Mouse (Mus musculus): ENCODE measurements around the gene Drd1.

The Drd1 gene

DNA sequence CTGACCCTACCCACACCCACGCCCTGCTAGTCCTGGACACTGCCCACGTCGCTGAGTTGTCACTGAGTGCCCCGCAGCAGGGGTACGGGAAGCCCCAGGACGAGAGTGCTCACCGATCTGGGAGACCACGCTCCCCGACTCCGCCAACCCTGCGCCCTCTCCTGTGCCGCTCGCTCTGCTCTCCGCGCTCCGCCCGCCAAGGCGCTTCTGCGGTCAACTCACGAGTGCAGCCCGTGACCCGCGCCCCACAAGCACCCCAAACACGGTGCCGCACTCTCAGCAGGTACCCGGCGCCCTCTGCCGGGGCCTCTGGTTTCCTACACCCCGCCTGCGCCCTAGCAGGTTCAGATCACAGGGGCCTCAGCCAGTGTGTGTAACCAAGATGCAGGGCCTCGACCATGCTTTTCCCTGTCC lies at the start of gene Drd1:
Gene Drd1 (minus strand): TSS at position 258 of the 414 bp plus-strand sequence.
- peak; percentile 41 for DNase-seq (ENCODE audit: low spot score)

DNA sequence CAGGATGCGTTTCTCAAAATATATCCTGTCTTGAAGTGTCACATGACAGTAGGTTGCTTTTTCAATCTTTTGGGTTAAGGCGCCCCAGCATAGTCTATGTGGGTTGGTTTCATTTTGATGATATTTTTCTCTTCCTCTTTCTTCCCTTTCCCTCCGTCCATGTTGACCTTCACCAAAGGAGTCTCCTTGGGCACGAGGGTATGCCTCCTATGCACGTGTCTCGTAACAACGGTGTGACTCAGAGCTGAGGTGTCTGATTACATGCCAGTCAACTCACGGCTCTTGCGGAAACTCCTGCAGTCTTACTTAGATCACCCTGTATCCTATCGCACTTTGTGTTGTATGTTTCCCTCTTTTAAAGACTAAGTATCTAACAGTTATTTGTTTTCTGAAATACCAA lies 48.4 kb upstream of the Drd1 start:
- DNase-seq (ENCODE audit: low spot score): no peak

DNA sequence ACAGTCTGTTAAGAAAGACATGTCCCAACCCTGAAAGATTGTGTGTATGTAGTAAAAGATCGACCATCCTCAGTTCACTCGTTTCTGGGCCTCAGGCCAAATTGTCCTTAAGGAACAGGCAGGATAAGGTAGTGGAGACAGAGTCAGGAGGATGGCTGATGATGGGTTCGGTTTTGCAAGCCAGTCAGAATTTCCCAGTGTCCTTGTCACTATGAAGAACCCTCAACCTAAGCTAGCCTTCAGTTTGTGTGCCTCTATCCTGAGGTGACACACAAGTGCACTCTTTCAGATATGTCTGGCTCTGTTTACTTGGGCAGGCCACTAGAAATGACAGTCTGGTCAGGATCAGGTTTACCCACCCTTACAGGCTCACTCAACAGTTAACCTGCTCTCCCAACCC lies 47.8 kb upstream of the Drd1 start:
- DNase-seq (ENCODE audit: low spot score): no peak

DNA sequence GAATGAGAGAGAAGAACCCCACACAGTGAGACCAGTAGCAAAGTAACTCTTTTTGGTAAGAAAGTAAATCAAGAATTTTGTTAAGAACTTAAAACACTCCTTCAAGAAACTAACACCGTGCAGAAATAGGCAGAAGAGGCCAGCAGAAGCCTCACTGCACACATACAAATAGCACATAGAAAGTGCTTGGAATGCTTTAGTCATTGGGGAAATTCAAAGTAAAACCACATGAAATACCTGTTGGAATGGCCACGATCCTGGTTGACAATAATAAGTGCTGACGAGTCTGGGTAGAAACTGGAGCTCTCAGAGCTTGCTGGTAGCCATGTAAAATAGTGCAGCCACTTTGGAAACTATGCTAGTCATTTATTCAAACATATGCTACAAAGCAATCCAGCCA lies 46.6 kb upstream of the Drd1 start:
- no peak for DNase-seq (ENCODE audit: low spot score)

DNA sequence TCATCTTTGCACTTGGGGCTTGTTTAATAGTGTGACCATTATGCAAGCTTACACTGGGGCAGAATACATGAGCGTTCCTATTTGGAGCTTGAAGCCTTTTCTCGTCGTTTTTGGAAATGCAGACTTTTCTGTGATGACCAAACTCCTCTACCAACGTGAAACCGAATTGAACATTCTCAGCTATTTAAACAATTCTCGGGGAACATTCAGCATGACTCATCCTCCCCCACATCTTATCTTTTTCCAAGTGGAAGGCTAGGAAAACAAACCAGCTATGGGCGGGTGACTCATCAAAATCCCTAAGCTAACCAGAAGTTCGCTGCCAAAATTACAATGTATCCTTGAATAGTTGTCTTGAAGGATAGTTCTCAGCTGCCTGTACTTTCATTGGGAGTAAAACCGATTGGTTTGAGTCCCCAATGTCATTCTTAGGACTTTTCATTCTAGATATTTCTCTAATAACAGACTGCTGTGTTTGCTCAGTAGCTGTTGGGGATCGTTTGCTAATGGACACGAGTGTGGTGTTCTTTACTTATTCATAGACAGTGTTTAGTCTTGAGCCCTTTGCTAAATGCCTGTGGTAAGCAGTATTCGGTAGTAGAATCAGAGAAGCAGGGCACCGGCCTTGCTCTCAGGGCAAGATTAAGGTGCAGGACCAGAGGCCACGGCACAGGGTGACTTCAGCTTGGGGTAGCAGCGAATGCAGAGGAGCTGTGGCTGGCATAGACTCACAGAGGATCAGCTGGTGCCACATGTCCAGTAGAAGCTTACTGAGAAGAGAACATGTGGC lies 45.7 kb upstream of the Drd1 start:
- DNase-seq (ENCODE audit: low spot score): no peak

DNA sequence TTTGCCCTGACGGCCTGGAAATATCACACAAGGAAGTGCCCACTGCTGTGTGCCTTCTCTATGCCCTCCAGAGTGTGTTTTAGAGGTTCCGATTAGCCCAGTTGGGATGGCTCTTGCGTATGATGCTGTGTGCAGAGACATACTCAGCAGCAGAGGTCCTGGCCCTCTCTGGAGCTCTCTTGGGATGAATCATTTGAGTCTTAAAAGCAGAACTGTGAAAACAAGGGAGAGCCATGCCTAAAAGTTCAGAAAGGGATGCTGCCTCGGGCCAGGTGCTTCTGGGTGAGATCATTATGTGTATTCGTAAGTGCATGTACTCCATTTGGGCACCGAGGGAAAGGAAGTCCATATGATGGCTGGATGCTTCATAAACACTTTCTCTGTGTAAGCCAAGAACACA lies 42.3 kb upstream of the Drd1 start:
- no peak for DNase-seq (ENCODE audit: low spot score)

DNA sequence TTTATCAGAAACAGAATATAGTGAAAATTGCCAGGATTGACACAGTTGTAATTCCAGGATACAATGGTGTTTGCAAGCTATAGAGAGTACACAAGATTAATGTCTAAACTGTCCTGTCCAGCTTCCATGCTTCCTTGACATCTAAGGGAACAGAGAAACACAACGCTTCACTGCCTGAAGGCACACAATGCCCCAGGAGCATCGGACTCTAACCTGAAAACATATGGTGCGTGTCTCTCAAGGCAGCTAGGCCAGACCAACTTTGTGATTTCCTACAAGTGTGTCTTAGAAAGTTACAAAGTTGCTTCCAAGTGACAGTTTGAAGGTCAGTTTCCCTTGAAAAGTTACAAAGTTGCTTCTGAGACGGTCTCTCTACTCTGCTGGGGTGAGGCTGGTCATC lies 41.7 kb upstream of the Drd1 start:
- DNase-seq (ENCODE audit: low spot score): no peak

DNA sequence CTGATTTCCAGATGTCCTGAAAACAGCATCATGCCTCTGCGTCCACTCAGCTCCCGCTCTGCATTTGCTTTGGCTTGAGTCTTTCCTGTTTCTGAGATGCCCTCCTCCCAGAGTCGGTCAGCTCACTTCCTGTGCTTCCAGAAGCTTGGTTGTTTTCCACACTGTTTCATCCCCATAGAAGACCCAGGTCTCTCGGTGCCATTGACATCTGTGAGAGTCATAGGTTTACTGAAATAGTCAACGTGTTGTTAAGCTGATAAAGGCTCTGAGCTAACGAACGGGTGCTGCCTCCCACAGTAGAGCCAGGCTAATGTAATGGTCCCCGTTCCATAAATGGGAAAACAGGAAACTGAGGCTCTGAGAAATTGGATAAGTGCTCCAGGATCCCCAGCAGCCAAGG lies 40.2 kb upstream of the Drd1 start:
- DNase-seq (ENCODE audit: low spot score): no peak

DNA sequence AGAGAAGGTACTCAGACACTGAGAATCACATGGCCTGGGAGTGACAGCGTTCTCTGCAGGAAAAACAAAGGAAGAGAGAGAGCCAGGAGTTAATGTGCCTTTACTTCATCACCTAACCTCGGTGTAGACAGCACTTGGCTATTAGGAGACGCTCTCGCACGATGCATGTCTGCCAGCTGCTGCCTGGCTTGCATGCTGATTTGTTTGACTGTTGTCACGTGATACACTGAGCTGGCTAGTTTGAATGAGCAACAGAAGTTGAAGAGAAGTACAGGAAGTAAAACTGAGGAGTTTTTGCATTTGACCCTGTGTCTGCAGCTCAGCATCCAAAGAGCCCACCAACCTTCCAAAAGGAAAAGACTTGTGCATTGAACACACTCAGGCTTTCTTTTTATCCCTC lies 39.5 kb upstream of the Drd1 start:
- no peak for DNase-seq (ENCODE audit: low spot score)

DNA sequence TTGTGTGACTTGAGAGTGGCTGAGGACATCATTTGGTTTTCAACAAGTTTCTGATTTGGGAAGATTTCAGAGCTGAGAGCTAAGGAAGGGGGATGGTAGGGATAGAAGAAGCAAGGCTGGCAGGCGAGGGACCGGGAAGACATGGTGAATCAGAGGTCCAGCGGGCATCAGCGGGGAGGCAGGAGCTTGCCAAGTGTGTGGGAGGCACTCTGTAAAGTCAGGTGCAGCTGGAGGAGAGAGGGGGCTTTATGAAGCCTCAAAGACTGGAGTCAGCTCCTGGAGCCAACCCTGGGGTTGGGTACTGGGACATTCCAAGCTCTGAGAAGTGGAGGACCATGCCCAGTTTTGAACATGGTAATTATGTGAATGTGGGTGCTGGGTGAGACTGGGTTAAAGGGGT lies 38.8 kb upstream of the Drd1 start:
- no peak for DNase-seq (ENCODE audit: low spot score)

DNA sequence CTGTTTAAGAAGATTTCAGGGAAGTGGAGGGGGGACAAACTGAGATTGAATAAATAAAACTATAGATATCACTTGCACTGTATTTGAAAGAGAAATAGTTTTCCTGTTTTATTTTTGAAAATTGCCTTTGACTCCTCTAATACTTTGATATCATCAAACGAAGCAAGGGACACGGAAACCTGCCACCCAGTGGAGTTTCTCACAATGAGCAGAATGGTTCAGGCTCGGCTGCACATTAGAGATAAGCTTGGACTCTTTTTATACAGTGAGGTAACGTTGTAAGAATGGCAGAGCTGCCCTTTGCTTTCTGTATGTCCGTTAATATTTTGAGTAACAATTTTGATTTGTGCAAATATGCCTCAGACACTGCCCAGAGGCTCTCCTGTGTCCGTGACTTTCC lies 36.2 kb upstream of the Drd1 start:
- no peak for DNase-seq (ENCODE audit: low spot score)

DNA sequence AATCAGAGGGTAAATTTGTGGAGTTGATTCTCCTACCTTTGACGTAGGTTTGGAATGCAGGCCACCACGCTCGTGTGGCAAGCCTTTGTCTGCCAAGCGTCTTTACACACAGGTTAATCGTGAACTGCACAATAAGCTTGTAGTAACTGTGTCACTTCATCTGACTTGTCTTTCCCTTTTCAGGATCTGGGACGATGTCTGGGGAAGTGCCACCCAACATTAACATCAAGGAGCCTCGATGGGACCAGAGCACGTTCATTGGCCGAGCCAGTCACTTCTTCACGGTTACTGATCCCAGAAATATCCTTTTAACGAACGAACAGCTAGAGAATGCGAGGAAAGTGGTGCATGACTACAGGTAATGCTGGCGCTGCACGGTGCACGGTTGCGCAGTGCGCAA lies 29.8 kb upstream of the Drd1 start:
- no peak for DNase-seq (ENCODE audit: low spot score)

DNA sequence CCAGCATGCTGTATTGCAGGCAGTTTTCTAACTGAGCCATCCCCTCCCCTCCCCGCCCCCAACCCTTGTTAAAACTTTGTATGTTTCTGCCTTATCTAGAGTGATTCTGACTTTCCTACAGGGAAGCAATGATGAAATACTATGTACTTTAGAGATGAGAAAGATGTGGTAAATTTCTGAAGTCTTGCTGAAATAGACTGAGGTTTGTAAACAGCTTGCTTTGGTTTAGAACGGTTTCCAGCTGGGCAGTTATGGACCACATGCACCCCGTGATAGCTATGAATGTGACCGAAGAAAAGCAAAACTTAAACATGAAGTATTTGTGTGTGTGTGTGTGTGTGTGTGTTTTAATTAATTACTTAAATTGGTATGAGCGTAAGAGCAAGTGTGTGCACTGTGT lies 29.3 kb upstream of the Drd1 start:
- no peak for DNase-seq (ENCODE audit: low spot score)

DNA sequence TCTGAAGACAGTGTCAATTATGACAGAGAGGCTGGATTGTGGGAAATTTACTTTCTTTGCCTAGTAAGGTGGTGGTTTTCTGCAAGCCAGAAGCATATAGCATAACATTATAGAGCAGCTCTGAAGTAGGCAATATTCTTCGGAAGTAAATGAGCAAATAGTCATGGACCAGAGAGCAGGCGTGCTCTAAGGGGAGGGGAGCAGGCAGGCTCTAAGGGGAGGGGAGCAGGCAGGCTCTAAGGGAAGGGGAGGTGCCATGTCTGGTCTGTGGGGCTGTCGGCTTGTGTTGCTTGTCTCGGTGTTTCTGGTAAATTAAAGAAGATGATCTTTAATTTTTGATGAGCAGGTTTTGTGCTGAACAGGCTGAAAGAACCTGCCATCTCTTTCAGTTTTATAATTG lies 28.7 kb upstream of the Drd1 start:
- no peak for DNase-seq (ENCODE audit: low spot score)

DNA sequence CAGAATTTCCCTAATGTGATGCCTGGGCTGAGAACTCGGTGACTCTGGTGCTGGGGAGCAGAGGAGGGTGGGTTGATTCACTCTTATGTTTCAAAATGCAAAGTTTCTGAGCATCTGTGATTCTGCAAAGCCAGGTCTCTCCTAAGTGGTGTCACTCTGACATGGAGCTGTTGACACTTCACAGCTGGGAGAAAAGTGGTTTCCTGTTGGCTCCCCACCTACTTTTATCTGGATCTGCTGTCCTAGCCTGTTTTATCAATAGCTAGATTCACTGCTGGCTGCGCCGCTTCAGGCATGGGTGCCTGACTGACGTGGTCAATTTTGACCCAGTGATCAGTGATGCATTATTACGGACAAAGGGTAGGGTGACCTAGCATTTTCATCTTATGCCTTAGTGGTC lies 27.4 kb upstream of the Drd1 start:
- no peak for DNase-seq (ENCODE audit: low spot score)

DNA sequence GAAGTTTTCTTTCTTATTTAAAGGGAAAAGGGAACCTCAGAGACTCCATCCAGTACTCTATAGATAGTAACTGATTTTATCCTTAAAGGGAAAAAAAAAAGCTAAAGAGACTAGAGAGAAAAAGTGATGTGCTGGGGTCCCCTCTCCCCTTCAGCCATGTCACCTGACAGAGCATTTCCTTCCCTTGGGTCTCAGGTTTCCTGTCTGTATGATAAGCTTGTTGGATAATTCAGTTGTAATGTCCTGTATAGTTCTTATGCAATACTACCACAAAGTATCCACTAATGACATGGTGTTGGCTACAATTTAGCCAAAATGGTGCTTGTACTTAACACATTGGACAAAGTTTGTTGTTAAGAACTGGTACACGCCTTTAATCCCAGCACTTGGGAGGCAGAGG lies 25.3 kb upstream of the Drd1 start:
- DNase-seq (ENCODE audit: low spot score): no peak

DNA sequence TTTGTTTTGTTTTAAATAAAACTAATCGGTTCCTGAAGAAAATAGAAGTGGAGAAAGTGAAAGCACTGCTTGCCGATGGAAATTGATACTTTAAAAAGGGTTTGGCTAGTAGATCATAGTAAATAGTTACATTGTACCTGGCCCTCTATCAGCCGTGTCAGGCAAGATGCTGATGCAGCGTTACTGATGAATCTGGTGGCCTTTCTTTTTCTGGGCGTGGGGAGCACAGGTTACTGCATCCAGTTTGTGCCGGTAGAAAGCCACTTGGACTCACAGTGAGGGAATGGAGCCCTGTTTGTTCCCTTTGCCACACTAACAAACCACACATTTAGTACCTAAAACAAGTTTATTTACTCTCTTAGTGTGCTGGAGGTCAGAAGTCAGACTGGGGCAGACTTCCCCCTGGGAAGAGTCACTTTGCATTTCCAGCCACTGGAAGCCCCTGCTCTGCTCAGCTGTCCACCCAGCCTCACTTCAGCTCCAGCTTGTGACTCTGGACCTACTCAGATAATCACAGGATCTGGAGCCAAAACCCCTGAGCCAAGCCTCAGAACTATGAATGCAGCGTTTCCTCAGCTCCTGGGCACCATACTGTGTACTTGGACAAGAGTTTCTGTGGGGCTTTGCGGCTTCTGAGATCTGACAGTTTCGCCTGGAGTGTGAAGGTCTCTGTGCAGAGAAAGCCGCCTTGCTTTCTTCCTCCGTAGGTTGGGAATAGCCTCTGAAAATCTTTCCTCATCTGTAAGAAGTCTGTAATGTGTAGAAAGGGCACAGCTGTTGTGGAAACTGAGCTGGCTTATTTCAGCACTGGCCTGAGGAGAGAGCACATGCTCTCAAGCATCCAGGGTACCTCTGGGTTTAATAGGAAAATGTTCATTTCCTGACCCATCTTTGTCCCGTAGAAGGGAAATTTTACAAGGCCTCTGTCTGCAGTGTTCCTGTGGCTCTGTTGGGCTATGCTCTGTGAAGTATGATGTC lies 24.6 kb upstream of the Drd1 start:
- no peak for DNase-seq (ENCODE audit: low spot score)

DNA sequence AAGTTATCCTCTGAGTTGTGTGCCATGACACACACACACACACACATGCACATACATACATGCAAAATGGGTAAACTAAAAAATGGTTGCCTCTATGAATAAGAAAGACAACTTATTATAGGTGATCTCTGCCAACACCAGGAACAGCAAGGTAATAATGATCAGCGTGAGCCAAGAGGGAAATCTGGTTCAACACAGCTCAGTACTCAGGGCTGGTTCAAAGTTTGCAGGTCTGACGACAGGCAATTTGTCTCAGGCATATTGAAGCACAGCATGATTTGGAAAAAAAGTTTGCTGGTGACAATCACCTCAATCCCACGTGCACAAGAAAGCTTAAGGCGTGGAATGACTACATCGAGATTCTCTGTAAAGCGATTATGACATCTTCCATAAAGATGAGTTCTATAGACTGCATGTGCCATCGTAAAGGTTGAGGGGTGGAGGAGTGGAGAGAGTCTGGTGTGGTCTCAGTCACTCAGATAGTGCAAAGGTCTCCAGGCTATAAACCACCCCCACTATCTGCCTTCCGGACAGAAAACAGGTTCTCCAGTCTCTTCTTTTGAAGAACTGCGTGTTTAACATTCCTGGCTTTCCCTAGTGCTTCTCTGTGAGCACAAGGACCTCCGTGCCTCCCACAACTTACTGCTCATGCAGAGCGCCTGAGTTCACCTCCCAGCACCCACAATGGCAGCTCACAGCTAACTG lies 22.1 kb upstream of the Drd1 start:
- DNase-seq (ENCODE audit: low spot score): no peak

DNA sequence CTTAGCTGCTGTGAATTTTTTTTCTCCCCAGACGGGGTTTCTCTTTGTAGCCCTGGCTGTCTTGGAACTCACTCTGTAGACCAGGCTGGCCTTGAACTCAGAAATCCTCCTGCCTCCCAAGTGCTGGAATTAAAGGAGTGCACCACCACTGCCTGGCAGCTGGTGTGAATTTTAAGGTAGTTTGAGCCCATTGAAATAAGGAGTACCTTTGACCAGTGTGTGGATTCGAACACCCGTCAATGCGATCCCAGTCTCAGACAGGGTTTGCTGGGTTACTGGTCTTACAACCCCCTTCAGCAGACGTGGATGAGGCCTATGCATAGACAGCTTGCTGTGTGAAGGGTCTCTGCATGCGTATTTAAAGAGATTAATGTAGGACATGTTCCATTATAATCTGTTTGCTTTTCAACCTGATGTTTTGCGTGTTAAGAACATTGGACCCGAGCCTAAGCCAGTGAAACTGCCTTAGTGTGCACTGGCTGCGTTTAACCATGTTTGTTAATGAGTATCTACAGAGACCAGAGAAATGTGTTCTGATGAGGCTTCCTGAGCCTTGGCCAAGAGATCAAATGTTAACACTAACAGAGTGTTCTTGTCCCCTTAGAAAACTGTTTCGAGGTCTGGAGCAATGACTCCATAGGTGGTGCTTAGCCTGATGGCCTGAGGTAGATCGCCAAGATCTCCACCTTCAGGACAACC lies 21.4 kb upstream of the Drd1 start:
- no peak for DNase-seq (ENCODE audit: low spot score)

DNA sequence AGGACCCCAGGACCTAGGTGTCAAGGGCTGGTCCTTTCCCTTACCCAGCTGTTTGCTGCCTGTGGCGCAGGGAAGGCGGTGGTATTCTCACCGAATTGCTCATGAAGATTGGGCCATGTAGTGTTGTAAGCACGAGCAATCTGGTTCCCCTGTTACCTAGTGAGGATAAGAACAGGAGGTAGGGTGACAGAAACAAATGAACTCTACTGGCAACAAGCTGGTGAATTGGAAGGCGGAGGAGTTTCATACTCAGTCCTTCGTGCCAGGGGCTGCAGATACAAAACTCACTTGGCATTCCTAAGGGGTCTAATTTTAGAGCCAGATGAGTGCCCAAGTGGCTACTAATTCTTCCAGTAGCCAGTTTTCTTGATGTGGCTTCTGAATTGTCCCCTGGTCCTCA lies 20.5 kb upstream of the Drd1 start:
- DNase-seq (ENCODE audit: low spot score): no peak

DNA sequence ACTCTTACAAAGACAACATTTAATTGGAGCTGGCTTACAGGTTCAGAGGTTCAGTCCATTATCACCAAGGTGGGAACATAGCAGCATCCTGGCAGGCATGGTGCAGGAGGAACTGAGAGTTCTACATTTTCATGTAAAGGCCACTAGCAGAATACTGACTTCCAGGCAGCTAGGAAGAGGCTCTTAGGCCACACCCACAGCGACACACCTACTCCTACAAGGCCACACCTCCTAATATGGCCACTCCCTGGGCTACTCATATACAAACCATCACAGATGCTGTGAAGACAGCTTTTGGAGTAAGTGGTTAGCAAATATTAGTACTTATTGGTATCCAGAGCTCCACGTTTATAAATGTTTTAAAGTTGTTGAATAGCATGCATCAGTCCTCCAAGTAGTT lies 19.9 kb upstream of the Drd1 start:
- DNase-seq (ENCODE audit: low spot score): no peak

DNA sequence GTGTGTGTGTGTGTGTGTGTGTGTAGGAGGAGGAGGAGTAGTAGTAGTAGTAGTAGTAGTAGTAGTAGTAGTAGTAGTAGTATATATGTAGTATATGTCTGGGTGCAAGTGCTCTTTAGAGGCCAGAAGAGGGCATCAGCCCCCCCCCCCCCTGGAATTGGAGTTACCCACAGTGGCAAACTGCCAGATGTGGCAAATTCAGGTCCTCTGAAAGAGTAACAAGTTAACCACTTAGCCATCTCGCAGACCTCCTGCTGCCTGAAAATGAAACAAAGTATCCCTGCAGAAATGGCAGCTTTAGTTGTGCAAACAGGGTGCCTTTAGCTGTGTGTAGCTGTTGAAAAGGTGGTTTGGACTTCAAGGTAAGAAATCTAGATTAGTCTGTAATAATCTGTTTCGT lies 18.0 kb upstream of the Drd1 start:
- DNase-seq (ENCODE audit: low spot score): no peak
